Mouse (Mus musculus) erythroblast, embryonic 14.5 days (primary cell): ENCODE results near the gene Ang.

Source experiments
- GATA1 ChIP-seq: IDR thresholded peaks from 2 replicates; pipeline ENCODE4 v1.6.1; 2012; ENCODE audit warnings: low read length, inconsistent platforms, mixed read lengths
- TAL1 ChIP-seq: IDR thresholded peaks from 3 replicates; pipeline ENCODE4 v1.6.1; 2012; ENCODE audit warnings: low read length, inconsistent platforms, mixed read lengths

- no peak for TF ChIP-seq GATA1
- no peak for TF ChIP-seq TAL1
Measured at GRCm38 (mm10) chr14:51051941-51052340, 39.0 kb upstream of the Ang start.
